7 mouse cellular contexts compared by ENCODE assay signal in genomic region chr2:122378421-122379291, GRCm38 (mm10). TPM values are rescaled to one million over a fixed set of nuclear protein-coding genes. Genes with fewer than 3 reads are reported as not detected.
A peak's percentile ranks its signal among the peaks of the same experiment; 100 is the strongest.
DNase-seq lines count a peak whose midpoint lies in the region; ATAC-seq and TF ChIP-seq lines count a peak whose summit lies in the region.

No protein-coding gene starts in this region.

- H3K9me3 ChIP-seq in heart, embryonic 16.5 days (replicated peaks; ENCODE audit: control insufficient read depth, low read length), result no peaks in the 10 kb centered on the region
- H3K9me3 ChIP-seq in midbrain, embryonic 11.5 days (ENCODE audit: control insufficient read depth, low read length), result no peaks in the 10 kb centered on the region

- peak; percentile 69 for DNase-seq in 3134 (ENCODE audit: extremely low read depth, insufficient read length, low spot score)
- peak; percentile 85 for DNase-seq in embryo, embryonic 10.5 days (ENCODE audit: low spot score)
- peak; percentile 31 to 57 for DNase-seq in kidney, postnatal 4 days
- peak; percentile 92 for DNase-seq in midbrain, embryonic 11.5 days (ENCODE audit: low spot score, missing footprints)
- DNase-seq in ovary, adult 18-20 months (ENCODE audit: low spot score), result no peak

- H3K36me3 ChIP-seq in C2C12 (ENCODE audit: control insufficient read depth, insufficient read depth), result no peaks in the 10 kb centered on the region
- H3K36me3 ChIP-seq in heart, embryonic 16.5 days (ENCODE audit: control insufficient read depth, insufficient read depth), result no peaks in the 10 kb centered on the region
- H3K36me3 ChIP-seq in midbrain, embryonic 11.5 days (ENCODE audit: control insufficient read depth, insufficient read depth, low read length), result no peaks in the 10 kb centered on the region

- H3K27me3 ChIP-seq in C2C12 (ENCODE audit: control insufficient read depth, insufficient read depth, insufficient read length), result no peaks in the 10 kb centered on the region
- H3K27me3 ChIP-seq in heart, embryonic 16.5 days (ENCODE audit: control insufficient read depth, insufficient read depth, low read length), result no peaks in the 10 kb centered on the region
- no peaks in the 10 kb centered on the region for H3K27me3 ChIP-seq in midbrain, embryonic 11.5 days (ENCODE audit: control insufficient read depth, insufficient read depth, low read length)

- H3K27ac ChIP-seq in heart, embryonic 16.5 days (ENCODE audit: low read length), result peak overlapping the region; percentile 51
- H3K27ac ChIP-seq in midbrain, embryonic 11.5 days (ENCODE audit: low read depth, low read length), result no peak overlapping the region

- no peaks in the 10 kb centered on the region for H3K79me2 ChIP-seq in C2C12 (ENCODE audit: control insufficient read depth, insufficient read depth)

- ATAC-seq in heart, embryonic 16.5 days (replicated peaks; ENCODE audit: extremely low read depth, insufficient read depth, low FRiP score), result no peak
- no peak for ATAC-seq in midbrain, embryonic 11.5 days (ENCODE audit: low FRiP score)

- H3K79me3 ChIP-seq in C2C12 (ENCODE audit: low read depth), result no peaks in the 10 kb centered on the region

- peak overlapping the region; percentile 61 for H3K4me2 ChIP-seq in heart, embryonic 16.5 days (ENCODE audit: low read depth, low read length)
- H3K4me2 ChIP-seq in midbrain, embryonic 11.5 days, result peak overlapping the region; percentile 50

- peak overlapping the region; percentile 78; the same call in 1 of the 2 replicates for H3K9ac ChIP-seq in heart, embryonic 16.5 days (ENCODE audit: low read length)
- peak overlapping the region; percentile 18; the same call in 1 of the 2 replicates for H3K9ac ChIP-seq in midbrain, embryonic 11.5 days (ENCODE audit: low read length)

- TF ChIP-seq CTCF in C2C12 (IDR thresholded peaks at IDR 0.05; ENCODE audit: control insufficient read depth, insufficient read depth, insufficient read length), result no peak

- peaks cover 5% of the 10 kb centered on the region; the same call in 1 of the 2 replicates for H3K4me1 ChIP-seq in heart, embryonic 16.5 days (ENCODE audit: control insufficient read depth, insufficient read depth, low read length)
- 0 out of 2 replicates have a peak, but pooled peaks cover 2% of the 10 kb centered on the region for H3K4me1 ChIP-seq in midbrain, embryonic 11.5 days (ENCODE audit: control insufficient read depth, insufficient read depth, low read length)

- WGBS in heart, embryonic 16.5 days, result 19% methylated on average over 8 of the region's 8 CpGs
- WGBS in midbrain, embryonic 11.5 days, result 21% methylated on average over 8 of the region's 8 CpGs

- H3ac ChIP-seq in C2C12 (ENCODE audit: control insufficient read depth, insufficient read length, low read depth), result peak overlapping the region; percentile 24

- H3K4me3 ChIP-seq in C2C12 (ENCODE audit: insufficient read depth, poor library complexity, severe bottlenecking), result peak overlapping the region; percentile 84
- peak overlapping the region; percentile 85 for H3K4me3 ChIP-seq in heart, embryonic 16.5 days (ENCODE audit: low read length)
- H3K4me3 ChIP-seq in midbrain, embryonic 11.5 days (ENCODE audit: low read depth, low read length), result peak overlapping the region; percentile 57

TF ChIP-seq in C2C12, 6 proteins besides CTCF, POLR2A, EP300 and RAD21:
- TF ChIP-seq CEBPB (IDR thresholded peaks at IDR 0.05; ENCODE audit: low read depth) (no peak), MYOD1 (IDR thresholded peaks at IDR 0.05; ENCODE audit: control insufficient read depth, insufficient read length, low read depth) (no peak), USF1 (IDR thresholded peaks at IDR 0.05; ENCODE audit: low read depth) (no peak), MAX (IDR thresholded peaks at IDR 0.05) (no peak), FOSL1 (IDR thresholded peaks at IDR 0.05; ENCODE audit: insufficient read depth, low read length, poor library complexity, severe bottlenecking) (no peak), MYOG (IDR thresholded peaks at IDR 0.05; ENCODE audit: control insufficient read depth, extremely low read depth, insufficient read length) (no peak)

RNA-seq across cellular contexts. Expression of gene Shf, which starts 9.7 kb away (rescaled TPM):
- polyA plus RNA-seq in C2C12 (2012; fragmentation: generic; extraction: Trizol), result 38.7 TPM
- 2.0 TPM in 2 replicates for polyA plus RNA-seq in heart, embryonic 16.5 days (2015; fragmentation: Nextera tagmentation; extraction: Ambion mirVana)
- polyA plus RNA-seq in midbrain, embryonic 11.5 days (2014; fragmentation: Nextera tagmentation; extraction: Ambion mirVana), result 6.7 and 9.2 TPM in 2 replicates

RNA-seq across cellular contexts. Expression of gene Slc28a2, which starts 47.6 kb away (rescaled TPM):
- polyA plus RNA-seq in C2C12 (2012; fragmentation: generic; extraction: Trizol), result 0.01 TPM
- 2.1 and 2.4 TPM in 2 replicates for polyA plus RNA-seq in heart, embryonic 16.5 days (2015; fragmentation: Nextera tagmentation; extraction: Ambion mirVana)
- 0.22 TPM in 1 of 2 replicates, not detected in the other for polyA plus RNA-seq in midbrain, embryonic 11.5 days (2014; fragmentation: Nextera tagmentation; extraction: Ambion mirVana)
